Mouse (Mus musculus): Measurements from ENCODE around the gene Serac1. TPM values are rescaled to one million over a fixed set of nuclear protein-coding genes. Genes with fewer than 3 reads are reported as not detected.

Gene Serac1
- polyA plus RNA-seq, 1 experiment from 2014 or later: 13.0 TPM

- Histone ChIP-seq H3K4me1 (ENCODE audit: control insufficient read depth, insufficient read depth, low read length) (no peaks in the 10 kb centered on the region), H3K27me3 (ENCODE audit: control insufficient read depth, insufficient read depth, low read length) (no peaks in the 10 kb centered on the region), H3K9ac (replicated peaks; ENCODE audit: low read depth, low read length) (no peak overlapping the region), H3K4me3 (ENCODE audit: low read depth, low read length) (no peak overlapping the region), H3K27ac (ENCODE audit: low read depth, low read length) (no peak overlapping the region), H3K9me3 (ENCODE audit: control insufficient read depth, low read length) (no peaks in the 10 kb centered on the region), H3K36me3 (ENCODE audit: control insufficient read depth, insufficient read depth, low read length) (no peaks in the 10 kb centered on the region), H3K4me2 (ENCODE audit: low read depth, low read length) (no peak overlapping the region)
- ATAC-seq (ENCODE audit: low read depth): no peak
- 80% methylated on average over 7 of the region's 7 CpGs for WGBS
These were observed 63.2 kb downstream of the Serac1 start for GRCm38 (mm10) chr17:6016213-6016780.

- no peak overlapping the region for H3K4me3 ChIP-seq (ENCODE audit: low read depth, low read length)
- no peaks in the 10 kb centered on the region for H3K36me3 ChIP-seq (ENCODE audit: control insufficient read depth, insufficient read depth, low read length)
- no peak for ATAC-seq (ENCODE audit: low read depth)
- 88% methylated on average over 4 of the region's 4 CpGs for WGBS
- no peaks in the 10 kb centered on the region for H3K9me3 ChIP-seq (ENCODE audit: control insufficient read depth, low read length)
- H3K4me2 ChIP-seq (ENCODE audit: low read depth, low read length): no peak overlapping the region
- no peak overlapping the region for H3K27ac ChIP-seq (ENCODE audit: low read depth, low read length)
- H3K9ac ChIP-seq (replicated peaks; ENCODE audit: low read depth, low read length): no peak overlapping the region
- H3K27me3 ChIP-seq (ENCODE audit: control insufficient read depth, insufficient read depth, low read length): no peaks in the 10 kb centered on the region
- H3K4me1 ChIP-seq (ENCODE audit: control insufficient read depth, insufficient read depth, low read length): no peaks in the 10 kb centered on the region
These were observed 64.6 kb downstream of the Serac1 start for GRCm38 (mm10) chr17:6014985-6015384.

GRCm38 (mm10) chr17:6013079-6013478 is 66.5 kb downstream of the Serac1 start:
- Histone ChIP-seq H3K27ac (ENCODE audit: low read depth, low read length) (no peak overlapping the region), H3K27me3 (ENCODE audit: control insufficient read depth, insufficient read depth, low read length) (no peaks in the 10 kb centered on the region), H3K36me3 (ENCODE audit: control insufficient read depth, insufficient read depth, low read length) (no peaks in the 10 kb centered on the region), H3K4me1 (ENCODE audit: control insufficient read depth, insufficient read depth, low read length) (no peaks in the 10 kb centered on the region), H3K4me3 (ENCODE audit: low read depth, low read length) (no peak overlapping the region), H3K9ac (replicated peaks; ENCODE audit: low read depth, low read length) (no peak overlapping the region), H3K4me2 (ENCODE audit: low read depth, low read length) (no peak overlapping the region), H3K9me3 (ENCODE audit: control insufficient read depth, low read length) (no peaks in the 10 kb centered on the region)
- WGBS: 80% methylated on average over 4 of the region's 4 CpGs
- ATAC-seq (ENCODE audit: low read depth): no peak

- H3K9ac ChIP-seq (replicated peaks; ENCODE audit: low read depth, low read length): no peak overlapping the region
- H3K4me1 ChIP-seq (ENCODE audit: control insufficient read depth, insufficient read depth, low read length): 0 out of 2 replicates have a peak, but pooled peaks cover 3% of the 10 kb centered on the region
- H3K36me3 ChIP-seq (ENCODE audit: control insufficient read depth, insufficient read depth, low read length): no peaks in the 10 kb centered on the region
- no peak overlapping the region for H3K4me3 ChIP-seq (ENCODE audit: low read depth, low read length)
- H3K27me3 ChIP-seq (ENCODE audit: control insufficient read depth, insufficient read depth, low read length): no peaks in the 10 kb centered on the region
- H3K4me2 ChIP-seq (ENCODE audit: low read depth, low read length): no peak overlapping the region
- H3K27ac ChIP-seq (ENCODE audit: low read depth, low read length): no peak overlapping the region
- H3K9me3 ChIP-seq (ENCODE audit: control insufficient read depth, low read length): no peaks in the 10 kb centered on the region
- ATAC-seq (ENCODE audit: low read depth): no peak
- WGBS: 97% methylated on average over 4 of the region's 4 CpGs
These were observed 69.9 kb downstream of the Serac1 start for GRCm38 (mm10) chr17:6009606-6010005.

- H3K4me1 ChIP-seq (ENCODE audit: control insufficient read depth, insufficient read depth, low read length): 0 out of 2 replicates have a peak, but pooled peaks cover 3% of the 10 kb centered on the region
- no peaks in the 10 kb centered on the region for H3K9me3 ChIP-seq (ENCODE audit: control insufficient read depth, low read length)
- WGBS: 88% methylated on average over 11 of the region's 11 CpGs
- H3K36me3 ChIP-seq (ENCODE audit: control insufficient read depth, insufficient read depth, low read length): no peaks in the 10 kb centered on the region
- no peaks in the 10 kb centered on the region for H3K27me3 ChIP-seq (ENCODE audit: control insufficient read depth, insufficient read depth, low read length)
- no peak overlapping the region for H3K27ac ChIP-seq (ENCODE audit: low read depth, low read length)
- no peak for ATAC-seq (ENCODE audit: low read depth)
- H3K4me2 ChIP-seq (ENCODE audit: low read depth, low read length): no peak overlapping the region
- H3K9ac ChIP-seq (replicated peaks; ENCODE audit: low read depth, low read length): no peak overlapping the region
- no peak overlapping the region for H3K4me3 ChIP-seq (ENCODE audit: low read depth, low read length)
These were observed 71.0 kb downstream of the Serac1 start for GRCm38 (mm10) chr17:6008590-6008989.

GRCm38 (mm10) chr17:6007902-6008301 is 71.6 kb downstream of the Serac1 start:
- no peak for ATAC-seq (ENCODE audit: low read depth)
- 88% methylated on average over 9 of the region's 9 CpGs for WGBS

GRCm38 (mm10) chr17:6007101-6007780 is 72.3 kb downstream of the Serac1 start:
- H3K9me3 ChIP-seq (ENCODE audit: control insufficient read depth, low read length): no peaks in the 10 kb centered on the region
- 84% methylated on average over 5 of the region's 5 CpGs for WGBS
- H3K27me3 ChIP-seq (ENCODE audit: control insufficient read depth, insufficient read depth, low read length): no peaks in the 10 kb centered on the region
- H3K4me3 ChIP-seq (ENCODE audit: low read depth, low read length): no peak overlapping the region
- H3K4me2 ChIP-seq (ENCODE audit: low read depth, low read length): no peak overlapping the region
- H3K27ac ChIP-seq (ENCODE audit: low read depth, low read length): no peak overlapping the region
- no peak overlapping the region for H3K9ac ChIP-seq (replicated peaks; ENCODE audit: low read depth, low read length)
- H3K36me3 ChIP-seq (ENCODE audit: control insufficient read depth, insufficient read depth, low read length): no peaks in the 10 kb centered on the region
- H3K4me1 ChIP-seq (ENCODE audit: control insufficient read depth, insufficient read depth, low read length): 0 out of 2 replicates have a peak, but pooled peaks cover 3% of the 10 kb centered on the region
- ATAC-seq (ENCODE audit: low read depth): no peak

More at GRCm38 (mm10) chr17:6007902-6008301, 71.6 kb downstream of the Serac1 start:
- Histone ChIP-seq H3K4me2 (ENCODE audit: low read depth, low read length) (no peak overlapping the region), H3K27ac (ENCODE audit: low read depth, low read length) (no peak overlapping the region), H3K9me3 (ENCODE audit: control insufficient read depth, low read length) (no peaks in the 10 kb centered on the region), H3K4me1 (ENCODE audit: control insufficient read depth, insufficient read depth, low read length) (0 out of 2 replicates have a peak, but pooled peaks cover 3% of the 10 kb centered on the region), H3K4me3 (ENCODE audit: low read depth, low read length) (no peak overlapping the region), H3K9ac (replicated peaks; ENCODE audit: low read depth, low read length) (no peak overlapping the region), H3K36me3 (ENCODE audit: control insufficient read depth, insufficient read depth, low read length) (no peaks in the 10 kb centered on the region), H3K27me3 (ENCODE audit: control insufficient read depth, insufficient read depth, low read length) (no peaks in the 10 kb centered on the region)

GRCm38 (mm10) chr17:6005638-6006471 is 73.7 kb downstream of the Serac1 start:
- Histone ChIP-seq H3K27ac (ENCODE audit: low read depth, low read length) (peak overlapping the region; percentile 34; the same call in 1 of the 2 replicates), H3K9ac (replicated peaks; ENCODE audit: low read depth, low read length) (no peak overlapping the region)

More at GRCm38 (mm10) chr17:6005638-6006471, 73.7 kb downstream of the Serac1 start:
- 35% methylated on average over 14 of the region's 14 CpGs for WGBS
- Histone ChIP-seq H3K4me2 (ENCODE audit: low read depth, low read length) (no peak overlapping the region), H3K4me3 (ENCODE audit: low read depth, low read length) (no peak overlapping the region), H3K4me1 (ENCODE audit: control insufficient read depth, insufficient read depth, low read length) (0 out of 2 replicates have a peak, but pooled peaks cover 3% of the 10 kb centered on the region), H3K27me3 (ENCODE audit: control insufficient read depth, insufficient read depth, low read length) (no peaks in the 10 kb centered on the region), H3K36me3 (ENCODE audit: control insufficient read depth, insufficient read depth, low read length) (no peaks in the 10 kb centered on the region), H3K9me3 (ENCODE audit: control insufficient read depth, low read length) (no peaks in the 10 kb centered on the region)
- ATAC-seq (ENCODE audit: low read depth): 0 out of 2 replicates have a peak, but pooled peaks have one; percentile 24
